ENCODE assay signal across 8 mouse cellular contexts in genomic region chr1:86528571-86529180, GRCm38 (mm10). TPM values are rescaled to one million over a fixed set of nuclear protein-coding genes. Genes with fewer than 3 reads are reported as not detected.
DNase-seq lines count a peak whose midpoint lies in the region; ATAC-seq and TF ChIP-seq lines count a peak whose summit lies in the region.

No protein-coding gene starts in this region.

- H3K36me3 ChIP-seq in kidney, adult 2 months (ENCODE audit: control insufficient read depth, insufficient read depth, low read length): no peaks in the 10 kb centered on the region; the same call in 1 of the 2 replicates
- peaks cover 15% of the 10 kb centered on the region for H3K36me3 ChIP-seq in liver, postnatal 0 days (replicated peaks; ENCODE audit: insufficient read depth, low read length)

- TF ChIP-seq POLR2A in cerebellum, adult 2 months (IDR thresholded peaks at IDR 0.05; ENCODE audit: borderline replicate concordance, insufficient read depth, low read length): peak; percentile 17; the same call in 1 of the 2 replicates
- no peak for TF ChIP-seq POLR2A in kidney, adult 2 months (IDR thresholded peaks at IDR 0.05; ENCODE audit: low read depth, low read length)

- H3K9ac ChIP-seq in liver, postnatal 0 days (replicated peaks): peak overlapping the region; percentile 99

- no peaks in the 10 kb centered on the region for H3K27me3 ChIP-seq in cerebellum, adult 2 months (ENCODE audit: control insufficient read depth, insufficient read depth, low read length)
- H3K27me3 ChIP-seq in kidney, adult 2 months (replicated peaks; ENCODE audit: control insufficient read depth, insufficient read depth, low read length): no peaks in the 10 kb centered on the region
- H3K27me3 ChIP-seq in liver, postnatal 0 days (ENCODE audit: insufficient read depth, low read length): no peaks in the 10 kb centered on the region

- H3K4me3 ChIP-seq in cerebellum, adult 2 months (replicated peaks; ENCODE audit: insufficient read depth, low read depth, low read length): peak overlapping the region; percentile 67
- H3K4me3 ChIP-seq in kidney, adult 2 months (ENCODE audit: insufficient read depth, low read depth, low read length): peak overlapping the region; percentile 96
- peak overlapping the region; percentile 99 for H3K4me3 ChIP-seq in liver, postnatal 0 days (ENCODE audit: low read depth, low read length)

- H3K4me1 ChIP-seq in cerebellum, adult 2 months (ENCODE audit: control insufficient read depth, insufficient read depth, low read length): peaks cover 15% of the 10 kb centered on the region; the same call in 1 of the 2 replicates
- H3K4me1 ChIP-seq in kidney, adult 2 months (ENCODE audit: control insufficient read depth, insufficient read depth, low read length): peaks cover 28% of the 10 kb centered on the region
- peaks cover 34% of the 10 kb centered on the region for H3K4me1 ChIP-seq in liver, postnatal 0 days (ENCODE audit: insufficient read depth)

- no peaks in the 10 kb centered on the region for H3K9me3 ChIP-seq in liver, postnatal 0 days (ENCODE audit: low read length)

- peak; percentile 55; the same call in 1 of the 2 replicates for TF ChIP-seq CTCF in cerebellum, adult 2 months (IDR thresholded peaks at IDR 0.05; ENCODE audit: borderline replicate concordance, insufficient read depth, low read depth, low read length)
- peak; percentile 61 for TF ChIP-seq CTCF in kidney, adult 2 months (conservative IDR thresholded peaks at IDR 0.05; ENCODE audit: insufficient read depth, insufficient read length, low read depth, low read length)
- TF ChIP-seq CTCF in liver, postnatal 0 days (IDR thresholded peaks at IDR 0.05; ENCODE audit: low read depth): peak; percentile 57

- TF ChIP-seq EP300 in liver, postnatal 0 days (IDR thresholded peaks at IDR 0.05; ENCODE audit: low read depth): no peak

- peak; percentile 45 for DNase-seq in ovary, postnatal 36 days (ENCODE audit: low spot score)
- DNase-seq in ovary, adult 18-20 months (ENCODE audit: low spot score): no peak
- peak; percentile 81 to 86 for DNase-seq in cerebellum, adult 2 months
- peak; percentile 71 to 72 for DNase-seq in heart, adult 18-20 months
- DNase-seq in kidney, adult 2 months: peak; percentile 90
- DNase-seq in liver, postnatal 0 days: peak; percentile 70
- DNase-seq in right cerebral cortex, postnatal 25 days: peak; percentile 56

- peak overlapping the region; percentile 93 for H3K4me2 ChIP-seq in liver, postnatal 0 days (ENCODE audit: low read depth, low read length)

- under 1% methylated on average over 15 of the region's 15 CpGs for WGBS in cerebellum, adult 2 months
- under 1% methylated on average over 15 of the region's 15 CpGs for WGBS in kidney, adult 2 months
- under 1% methylated on average over 15 of the region's 15 CpGs for WGBS in liver, postnatal 0 days (ENCODE audit: insufficient replicate concordance)

- ATAC-seq in liver, postnatal 0 days: no peak
- no peak for ATAC-seq in activated CD4-positive, CD25-positive, alpha-beta regulatory T cell, adult 4 months

- peak overlapping the region; percentile 83 for H3K27ac ChIP-seq in cerebellum, adult 2 months (ENCODE audit: insufficient read depth, low read length)
- peak overlapping the region; percentile 87 for H3K27ac ChIP-seq in kidney, adult 2 months (ENCODE audit: insufficient read depth, low read depth, low read length)
- H3K27ac ChIP-seq in liver, postnatal 0 days (ENCODE audit: low read depth): peak overlapping the region; percentile 100

RNA-seq across cellular contexts. Expression of gene Ptma, which starts 2.1 kb away (rescaled TPM):
- 610 and 672 TPM in 2 replicates for polyA plus RNA-seq in cerebellum, adult 2 months (2012; rRNA removed)
- 100 to 1,000 TPM; 212 TPM for total RNA-seq in heart, adult 18-20 months (2021)
- polyA plus RNA-seq in kidney, adult 2 months (2012; rRNA removed): 622 and 651 TPM in 2 replicates
- 750 and 799 TPM in 2 replicates for polyA plus RNA-seq in liver, postnatal 0 days (2015; fragmentation: Nextera tagmentation; extraction: Ambion mirVana)
- 1,000 to 10,000 TPM; 2,967 to 3,416 TPM for polyA plus RNA-seq in activated CD4-positive, CD25-positive, alpha-beta regulatory T cell, adult 4 months (2017; shearing (Covaris generic))

RNA-seq across cellular contexts. Expression of gene Pde6d, which starts 53.8 kb away (rescaled TPM):
- 84.2 and 87.1 TPM in 2 replicates for polyA plus RNA-seq in cerebellum, adult 2 months (2012; rRNA removed)
- total RNA-seq in heart, adult 18-20 months (2021): 10 to 100 TPM; 45.0 to 49.5 TPM
- polyA plus RNA-seq in kidney, adult 2 months (2012; rRNA removed): 20.2 and 24.9 TPM in 2 replicates
- polyA plus RNA-seq in liver, postnatal 0 days (2015; fragmentation: Nextera tagmentation; extraction: Ambion mirVana): 25.2 and 29.6 TPM in 2 replicates
- polyA plus RNA-seq in activated CD4-positive, CD25-positive, alpha-beta regulatory T cell, adult 4 months (2017; shearing (Covaris generic)): 10 to 100 TPM; 17.1 to 22.3 TPM

RNA-seq across cellular contexts. Expression of gene Cops7b, which starts 54.0 kb away (rescaled TPM):
- 29.8 and 30.9 TPM in 2 replicates for polyA plus RNA-seq in cerebellum, adult 2 months (2012; rRNA removed)
- total RNA-seq in heart, adult 18-20 months (2021): 10 to 100 TPM in 1 of 2 experiments, 1 to 10 TPM in 1; 8.8 to 10.5 TPM
- 20.1 and 22.5 TPM in 2 replicates for polyA plus RNA-seq in kidney, adult 2 months (2012; rRNA removed)
- 8.5 and 9.8 TPM in 2 replicates for polyA plus RNA-seq in liver, postnatal 0 days (2015; fragmentation: Nextera tagmentation; extraction: Ambion mirVana)
- 10 to 100 TPM; 13.9 to 18.2 TPM for polyA plus RNA-seq in activated CD4-positive, CD25-positive, alpha-beta regulatory T cell, adult 4 months (2017; shearing (Covaris generic))
